Mouse (Mus musculus) heart, embryonic 16.5 days (tissue): ENCODE data around the gene Dnah9. TPM values are rescaled to one million over a fixed set of nuclear protein-coding genes. Genes with fewer than 3 reads are reported as not detected.

Experiments used
- ATAC-seq: fragments of 200-750 bp; cut with Nextera tagmentation; replicated peaks from 2 replicates; pipeline ENCODE4 v1.8.0; 2017; ENCODE audit warnings: moderate number of reproducible peaks; ENCODE audit not compliant: insufficient read depth, low FRiP score; ENCODE audit errors: extremely low read depth
- H3K27ac ChIP-seq: fragments of 300-500 bp; sonication (generic); 2 replicates; pipeline ENCODE4 v1.5.1; 2014; ENCODE audit warnings: mild to moderate bottlenecking, low read length, control low read depth, moderate library complexity
- H3K27me3 ChIP-seq: fragments of 300-500 bp; sonication (generic); 2 replicates; pipeline ENCODE4 v1.6.1; 2014; ENCODE audit warnings: low read length, mixed read lengths; ENCODE audit not compliant: control insufficient read depth, insufficient read depth
- H3K36me3 ChIP-seq: fragments of 300-500 bp; sonication (generic); 2 replicates; pipeline ENCODE4 v1.6.1; 2014; ENCODE audit not compliant: control insufficient read depth, insufficient read depth
- H3K4me1 ChIP-seq: fragments of 300-500 bp; sonication (generic); 2 replicates; pipeline ENCODE4 v1.6.1; 2014; ENCODE audit warnings: low read length, mixed read lengths; ENCODE audit not compliant: control insufficient read depth, insufficient read depth
- H3K4me2 ChIP-seq: fragments of 300-500 bp; sonication (generic); 2 replicates; pipeline ENCODE4 v1.6.1; 2014; ENCODE audit warnings: low read depth, mild to moderate bottlenecking, control low read depth, low read length
- H3K4me3 ChIP-seq: fragments of 300-500 bp; sonication (generic); 2 replicates; pipeline ENCODE4 v1.5.1; 2014; ENCODE audit warnings: mild to moderate bottlenecking, control low read depth, low read length
- H3K9ac ChIP-seq: fragments of 300-500 bp; sonication (generic); 2 replicates; pipeline ENCODE4 v1.6.1; 2014; ENCODE audit warnings: low read length, control low read depth
- H3K9me3 ChIP-seq: fragments of 300-500 bp; sonication (generic); replicated peaks from 2 replicates; pipeline ENCODE4 v1.6.1; 2016; ENCODE audit warnings: low read length; ENCODE audit not compliant: control insufficient read depth
- WGBS: fragments of 180-500 bp; shearing (Covaris S2); extraction: QIAGEN DNeasy Blood & Tissue Kit; methylation state at CpG from one replicate; pipeline ENCODE4 v1.1.7; 2014; 5-methylcytosine and 5-hydroxymethylcytosine counted together
- polyA plus RNA-seq: library from polyadenylated mRNA; unstranded; fragments of >200 nt; fragmentation: Nextera tagmentation; extraction: Ambion mirVana; gene quantifications from 2 replicates; pipeline ENCODE4 v1.2.1, GENCODE M21; 2015

The Dnah9 gene
- polyA plus RNA-seq, 1 experiment from 2014 or later = 0.38 TPM

GRCm38 (mm10) chr11:65881465-65881864 is 286.9 kb downstream of the Dnah9 start:
- Histone ChIP-seq H3K27ac (no peak overlapping the region), H3K4me2 (no peak overlapping the region), H3K4me1 (no peaks in the 10 kb centered on the region), H3K9me3 (0 out of 2 replicates have a peak, but pooled peaks cover 3% of the 10 kb centered on the region), H3K36me3 (no peaks in the 10 kb centered on the region), H3K4me3 (no peak overlapping the region), H3K9ac (no peak overlapping the region), H3K27me3 (no peaks in the 10 kb centered on the region)
- ATAC-seq = no peak
- WGBS = 79% methylated on average over 2 of the region's 2 CpGs

- H3K9me3 ChIP-seq = 0 out of 2 replicates have a peak, but pooled peaks cover 3% of the 10 kb centered on the region
- 64% methylated on average over 1 of the region's 1 CpGs for WGBS
- H3K4me2 ChIP-seq = no peak overlapping the region
- no peak overlapping the region for H3K9ac ChIP-seq
- no peaks in the 10 kb centered on the region for H3K27me3 ChIP-seq
- ATAC-seq = no peak
- no peaks in the 10 kb centered on the region for H3K36me3 ChIP-seq
- no peak overlapping the region for H3K27ac ChIP-seq
- no peak overlapping the region for H3K4me3 ChIP-seq
- H3K4me1 ChIP-seq = no peaks in the 10 kb centered on the region
Observed at GRCm38 (mm10) chr11:65877146-65877775, 291.1 kb downstream of the Dnah9 start.

- 56% methylated on average over 4 of the region's 4 CpGs for WGBS
- no peak overlapping the region for H3K27ac ChIP-seq
- no peaks in the 10 kb centered on the region for H3K9me3 ChIP-seq
- no peaks in the 10 kb centered on the region for H3K36me3 ChIP-seq
- no peak overlapping the region for H3K4me3 ChIP-seq
- H3K27me3 ChIP-seq = no peaks in the 10 kb centered on the region
- no peak overlapping the region for H3K9ac ChIP-seq
- H3K4me2 ChIP-seq = no peak overlapping the region
- H3K4me1 ChIP-seq = no peaks in the 10 kb centered on the region
- ATAC-seq = no peak
Observed at GRCm38 (mm10) chr11:65861476-65861875, 306.9 kb downstream of the Dnah9 start.

- no peaks in the 10 kb centered on the region for H3K27me3 ChIP-seq
- no peaks in the 10 kb centered on the region for H3K9me3 ChIP-seq
- no peak overlapping the region for H3K4me3 ChIP-seq
- no peak overlapping the region for H3K4me2 ChIP-seq
- no peak for ATAC-seq
- no peak overlapping the region for H3K27ac ChIP-seq
- WGBS = 11% methylated on average over 1 of the region's 1 CpGs
- no peaks in the 10 kb centered on the region for H3K36me3 ChIP-seq
- no peaks in the 10 kb centered on the region for H3K4me1 ChIP-seq
- H3K9ac ChIP-seq = no peak overlapping the region
Observed at GRCm38 (mm10) chr11:65852066-65852465, 316.3 kb downstream of the Dnah9 start.

- Histone ChIP-seq H3K9me3 (no peaks in the 10 kb centered on the region), H3K4me3 (no peak overlapping the region), H3K4me1 (no peaks in the 10 kb centered on the region), H3K9ac (no peak overlapping the region), H3K27me3 (no peaks in the 10 kb centered on the region), H3K36me3 (no peaks in the 10 kb centered on the region), H3K27ac (no peak overlapping the region), H3K4me2 (no peak overlapping the region)
- WGBS = 42% methylated on average over 5 of the region's 5 CpGs
- no peak for ATAC-seq
Observed at GRCm38 (mm10) chr11:65846446-65846845, 321.9 kb downstream of the Dnah9 start.

- ATAC-seq = no peak
- Histone ChIP-seq H3K9me3 (no peaks in the 10 kb centered on the region), H3K27ac (no peak overlapping the region), H3K4me3 (no peak overlapping the region), H3K9ac (no peak overlapping the region), H3K4me1 (0 out of 2 replicates have a peak, but pooled peaks cover 3% of the 10 kb centered on the region), H3K27me3 (no peaks in the 10 kb centered on the region), H3K4me2 (no peak overlapping the region), H3K36me3 (no peaks in the 10 kb centered on the region)
- WGBS = 50% methylated on average over 8 of the region's 8 CpGs
Observed at GRCm38 (mm10) chr11:65838999-65839398, 329.4 kb downstream of the Dnah9 start.

GRCm38 (mm10) chr11:65824556-65824955 is 343.8 kb downstream of the Dnah9 start:
- 85% methylated on average over 3 of the region's 3 CpGs for WGBS
- Histone ChIP-seq H3K36me3 (peaks cover 39% of the 10 kb centered on the region), H3K27me3 (no peaks in the 10 kb centered on the region), H3K27ac (no peak overlapping the region), H3K9ac (no peak overlapping the region), H3K9me3 (no peaks in the 10 kb centered on the region), H3K4me2 (no peak overlapping the region), H3K4me3 (no peak overlapping the region), H3K4me1 (no peaks in the 10 kb centered on the region)
- ATAC-seq = no peak

GRCm38 (mm10) chr11:65820877-65821276 is 347.5 kb downstream of the Dnah9 start:
- Histone ChIP-seq H3K27me3 (no peaks in the 10 kb centered on the region), H3K36me3 (peaks cover 20% of the 10 kb centered on the region), H3K9me3 (no peaks in the 10 kb centered on the region), H3K9ac (no peak overlapping the region), H3K4me2 (no peak overlapping the region), H3K4me3 (no peak overlapping the region), H3K4me1 (no peaks in the 10 kb centered on the region), H3K27ac (no peak overlapping the region)
- 15% methylated on average over 7 of the region's 7 CpGs for WGBS
- no peak; the same call in 1 of the 2 replicates for ATAC-seq

GRCm38 (mm10) chr11:65820280-65820679 is 348.1 kb downstream of the Dnah9 start:
- H3K4me3 ChIP-seq = no peak overlapping the region
- no peak for ATAC-seq
- no peaks in the 10 kb centered on the region for H3K9me3 ChIP-seq
- 67% methylated on average over 5 of the region's 5 CpGs for WGBS
- H3K36me3 ChIP-seq = peaks cover 25% of the 10 kb centered on the region
- no peak overlapping the region for H3K27ac ChIP-seq
- H3K27me3 ChIP-seq = no peaks in the 10 kb centered on the region
- no peak overlapping the region for H3K9ac ChIP-seq
- no peak overlapping the region for H3K4me2 ChIP-seq
- no peaks in the 10 kb centered on the region for H3K4me1 ChIP-seq
